Mouse (Mus musculus): Measurements from ENCODE around the gene Mttp. TPM values are rescaled to one million over a fixed set of nuclear protein-coding genes. Genes with fewer than 3 reads are reported as not detected.

Gene Mttp
- polyA plus RNA-seq, 2 experiments: 16.0 to 30.7 TPM

GRCm38 (mm10) chr3:138097718-138098117 lies 47.0 kb downstream of the Mttp start:
- ATAC-seq (ENCODE audit: insufficient read depth): no peak
- 51% methylated on average over 1 of the region's 1 CpGs for WGBS (ENCODE audit: insufficient replicate concordance)
- DNase-seq (ENCODE audit: low read depth in 3 of 3, low spot score in 3 of 3): no peak
- Histone ChIP-seq H3K9ac (replicated peaks) (no peak overlapping the region), H3K4me2 (ENCODE audit: low read depth) (no peak overlapping the region), H3K36me3 (replicated peaks; ENCODE audit: control insufficient read depth, insufficient read depth, low read depth) (no peaks in the 10 kb centered on the region), H3K4me3 (ENCODE audit: insufficient read depth in 1 of 2, low read depth in 2 of 2, low read length in 2 of 2) (no peak overlapping the region), H3K4me1 (replicated peaks; ENCODE audit: control insufficient read depth in 2 of 2, insufficient read depth in 2 of 2, low read length in 1 of 2) (no peaks in the 10 kb centered on the region), H3K27ac (no peak overlapping the region), H3K27me3 (ENCODE audit: control insufficient read depth, insufficient read depth, low read length) (no peaks in the 10 kb centered on the region), H3K9me3 (ENCODE audit: control insufficient read depth, low read length) (no peaks in the 10 kb centered on the region)
- no peak for TF ChIP-seq EP300 (IDR thresholded peaks at IDR 0.05; ENCODE audit: low read depth)
- TF ChIP-seq CTCF (IDR thresholded peaks at IDR 0.05; ENCODE audit: low read depth): no peak

- Histone ChIP-seq H3K4me3 (ENCODE audit: insufficient read depth in 1 of 2, low read depth in 2 of 2, low read length in 2 of 2) (no peak overlapping the region), H3K9ac (replicated peaks) (no peak overlapping the region), H3K4me2 (ENCODE audit: low read depth) (no peak overlapping the region), H3K36me3 (replicated peaks; ENCODE audit: control insufficient read depth, insufficient read depth, low read depth) (no peaks in the 10 kb centered on the region), H3K27ac (no peak overlapping the region), H3K27me3 (ENCODE audit: control insufficient read depth, insufficient read depth, low read length) (no peaks in the 10 kb centered on the region), H3K9me3 (ENCODE audit: control insufficient read depth, low read length) (no peaks in the 10 kb centered on the region), H3K4me1 (replicated peaks; ENCODE audit: control insufficient read depth in 2 of 2, insufficient read depth in 2 of 2, low read length in 1 of 2) (no peaks in the 10 kb centered on the region)
- ATAC-seq (ENCODE audit: insufficient read depth): no peak
- 71% methylated on average over 19 of the region's 19 CpGs for WGBS (ENCODE audit: insufficient replicate concordance)
- no peak for TF ChIP-seq CTCF (IDR thresholded peaks at IDR 0.05; ENCODE audit: low read depth)
- TF ChIP-seq EP300 (IDR thresholded peaks at IDR 0.05; ENCODE audit: low read depth): no peak
- DNase-seq (ENCODE audit: low read depth in 3 of 3, low spot score in 3 of 3): no peak
Observed at GRCm38 (mm10) chr3:138096263-138097028, 48.3 kb downstream of the Mttp start.

- DNase-seq (ENCODE audit: low read depth in 3 of 3, low spot score in 3 of 3) (no peak), ATAC-seq (ENCODE audit: insufficient read depth) (no peak)
- no peak overlapping the region for H3K4me3 ChIP-seq (ENCODE audit: insufficient read depth in 1 of 2, low read depth in 2 of 2, low read length in 2 of 2)
- TF ChIP-seq EP300 (IDR thresholded peaks at IDR 0.05; ENCODE audit: low read depth): no peak
- no peak for TF ChIP-seq CTCF (IDR thresholded peaks at IDR 0.05; ENCODE audit: low read depth)
- no peaks in the 10 kb centered on the region for H3K4me1 ChIP-seq (replicated peaks; ENCODE audit: control insufficient read depth in 2 of 2, insufficient read depth in 2 of 2, low read length in 1 of 2)
- no peak overlapping the region for H3K27ac ChIP-seq
- 59% methylated on average over 10 of the region's 10 CpGs for WGBS (ENCODE audit: insufficient replicate concordance)
- no peak overlapping the region for H3K9ac ChIP-seq (replicated peaks)
- no peak overlapping the region for H3K4me2 ChIP-seq (ENCODE audit: low read depth)
- H3K27me3 ChIP-seq (ENCODE audit: control insufficient read depth, insufficient read depth, low read length): no peaks in the 10 kb centered on the region
- no peaks in the 10 kb centered on the region for H3K36me3 ChIP-seq (replicated peaks; ENCODE audit: control insufficient read depth, insufficient read depth, low read depth)
- H3K9me3 ChIP-seq (ENCODE audit: control insufficient read depth, low read length): no peaks in the 10 kb centered on the region
Observed at GRCm38 (mm10) chr3:138095718-138096117, 49.0 kb downstream of the Mttp start.

GRCm38 (mm10) chr3:138095301-138095700 lies 49.5 kb downstream of the Mttp start:
- Histone ChIP-seq H3K9me3 (ENCODE audit: control insufficient read depth, low read length) (no peaks in the 10 kb centered on the region), H3K27ac (no peak overlapping the region), H3K36me3 (replicated peaks; ENCODE audit: control insufficient read depth, insufficient read depth, low read depth) (no peaks in the 10 kb centered on the region), H3K27me3 (ENCODE audit: control insufficient read depth, insufficient read depth, low read length) (no peaks in the 10 kb centered on the region), H3K4me3 (ENCODE audit: insufficient read depth in 1 of 2, low read depth in 2 of 2, low read length in 2 of 2) (no peak overlapping the region), H3K9ac (replicated peaks) (no peak overlapping the region), H3K4me1 (replicated peaks; ENCODE audit: control insufficient read depth in 2 of 2, insufficient read depth in 2 of 2, low read length in 1 of 2) (no peaks in the 10 kb centered on the region), H3K4me2 (ENCODE audit: low read depth) (no peak overlapping the region)
- WGBS (ENCODE audit: insufficient replicate concordance): 47% methylated on average over 3 of the region's 3 CpGs
- TF ChIP-seq CTCF (IDR thresholded peaks at IDR 0.05; ENCODE audit: low read depth): no peak
- no peak for TF ChIP-seq EP300 (IDR thresholded peaks at IDR 0.05; ENCODE audit: low read depth)
- no peak for DNase-seq (ENCODE audit: low read depth in 3 of 3, low spot score in 3 of 3)
- ATAC-seq (ENCODE audit: insufficient read depth): no peak

- Histone ChIP-seq H3K36me3 (replicated peaks; ENCODE audit: control insufficient read depth, insufficient read depth, low read depth) (no peaks in the 10 kb centered on the region), H3K27me3 (ENCODE audit: control insufficient read depth, insufficient read depth, low read length) (no peaks in the 10 kb centered on the region), H3K4me2 (ENCODE audit: low read depth) (no peak overlapping the region), H3K4me1 (replicated peaks; ENCODE audit: control insufficient read depth in 2 of 2, insufficient read depth in 2 of 2, low read length in 1 of 2) (no peaks in the 10 kb centered on the region), H3K9me3 (ENCODE audit: control insufficient read depth, low read length) (no peaks in the 10 kb centered on the region), H3K4me3 (ENCODE audit: insufficient read depth in 1 of 2, low read depth in 2 of 2, low read length in 2 of 2) (no peak overlapping the region), H3K27ac (no peak overlapping the region), H3K9ac (replicated peaks) (no peak overlapping the region)
- DNase-seq (ENCODE audit: low read depth in 3 of 3, low spot score in 3 of 3) (no peak), ATAC-seq (ENCODE audit: insufficient read depth) (no peak)
- WGBS (ENCODE audit: insufficient replicate concordance): 57% methylated on average over 4 of the region's 4 CpGs
- TF ChIP-seq EP300 (IDR thresholded peaks at IDR 0.05; ENCODE audit: low read depth) (no peak), CTCF (IDR thresholded peaks at IDR 0.05; ENCODE audit: low read depth) (no peak)
Observed at GRCm38 (mm10) chr3:138083896-138084295, 60.9 kb downstream of the Mttp start.
